Mouse (Mus musculus) neural tube, embryonic 15.5 days (tissue): ENCODE results near the gene Lrrc3c. TPM values are rescaled to one million over a fixed set of nuclear protein-coding genes. Genes with fewer than 3 reads are reported as not detected.
A peak's percentile ranks its signal among the peaks of the same experiment; 100 is the strongest.
"Not testable (repeated sequence)": the region's sequence is repeated elsewhere in the genome, so short reads cannot be mapped to it uniquely, and the experiment has no call there.

ENCODE experiments used
- ATAC-seq: fragments of 200-750 bp; cut with Nextera tagmentation; 2 replicates; pipeline ENCODE4 v1.8.0; 2017; ENCODE audit warnings: mild to moderate bottlenecking, moderate TSS enrichment, moderate library complexity; ENCODE audit not compliant: low FRiP score
- H3K27ac ChIP-seq: fragments of 300-500 bp; sonication (generic); replicated peaks from 2 replicates; pipeline ENCODE4 v1.5.1; 2015; ENCODE audit warnings: mild to moderate bottlenecking, inconsistent platforms
- H3K27me3 ChIP-seq: fragments of 300-500 bp; sonication (generic); replicated peaks from 2 replicates; pipeline ENCODE4 v1.6.1; 2015; ENCODE audit warnings: inconsistent platforms
- H3K36me3 ChIP-seq: fragments of 300-500 bp; sonication (generic); 2 replicates; pipeline ENCODE4 v1.6.1; 2015; ENCODE audit warnings: inconsistent platforms
- H3K4me1 ChIP-seq: fragments of 300-500 bp; sonication (generic); 2 replicates; pipeline ENCODE4 v1.6.1; 2015; ENCODE audit warnings: inconsistent platforms
- H3K4me2 ChIP-seq: fragments of 300-500 bp; sonication (generic); 2 replicates; pipeline ENCODE4 v1.6.1; 2015; ENCODE audit warnings: inconsistent platforms, mild to moderate bottlenecking, moderate library complexity
- H3K4me3 ChIP-seq: fragments of 300-500 bp; sonication (generic); replicated peaks from 2 replicates; pipeline ENCODE4 v1.5.1; 2015; ENCODE audit warnings: mild to moderate bottlenecking, inconsistent platforms
- H3K9ac ChIP-seq: fragments of 300-500 bp; sonication (generic); replicated peaks from 2 replicates; pipeline ENCODE4 v1.6.1; 2015; ENCODE audit warnings: mild to moderate bottlenecking, inconsistent platforms
- H3K9me3 ChIP-seq: fragments of 300-500 bp; sonication (generic); replicated peaks from 2 replicates; pipeline ENCODE4 v1.6.1; 2016; ENCODE audit warnings: inconsistent platforms
- WGBS: fragments of 180-500 bp; shearing (Covaris S2); methylation state at CpG from one replicate; pipeline ENCODE4 v1.1.7; 2015; ENCODE audit warnings: mixed read lengths; 5-methylcytosine and 5-hydroxymethylcytosine counted together
- polyA plus RNA-seq: library from polyadenylated mRNA; unstranded; fragments of >200 nt; fragmentation: Nextera tagmentation; extraction: Ambion mirVana; gene quantifications from 2 replicates; pipeline ENCODE4 v1.2.1, GENCODE M21; 2015

Lrrc3c gene
- polyA plus RNA-seq, 1 experiment from 2014 or later = not detected

GRCm38 (mm10) chr11:98602090-98602690 lies 4.1 kb downstream of the Lrrc3c start:
- H3K4me3 ChIP-seq = peak overlapping the region; percentile 29
- peaks cover 13% of the 10 kb centered on the region for H3K4me1 ChIP-seq
- H3K9ac ChIP-seq = no peak overlapping the region
- H3K27ac ChIP-seq = no peak overlapping the region
- peaks cover 27% of the 10 kb centered on the region for H3K27me3 ChIP-seq
- peak overlapping the region; percentile 58 for H3K4me2 ChIP-seq
- WGBS = 1% methylated on average over 20 of the region's 20 CpGs
- H3K9me3 ChIP-seq = no peaks in the 10 kb centered on the region
- ATAC-seq = no peak
- H3K36me3 ChIP-seq = no peaks in the 10 kb centered on the region

- Histone ChIP-seq H3K4me2 (no peak overlapping the region), H3K27ac (no peak overlapping the region), H3K9ac (no peak overlapping the region), H3K4me1 (peaks cover 8% of the 10 kb centered on the region), H3K4me3 (no peak overlapping the region), H3K27me3 (peaks cover 17% of the 10 kb centered on the region), H3K36me3 (no peaks in the 10 kb centered on the region), H3K9me3 (no peaks in the 10 kb centered on the region)
- no peak for ATAC-seq
- WGBS = 79% methylated on average over 2 of the region's 2 CpGs
Measured at GRCm38 (mm10) chr11:98603953-98604352, 5.9 kb downstream of the Lrrc3c start.

- not testable (repeated sequence) for H3K4me2 ChIP-seq, H3K4me3 ChIP-seq, H3K27ac ChIP-seq, H3K9ac ChIP-seq, H3K4me1 ChIP-seq, H3K36me3 ChIP-seq, ATAC-seq, H3K9me3 ChIP-seq
- WGBS = 73% methylated on average over 6 of the region's 6 CpGs
- H3K27me3 ChIP-seq = peaks cover 11% of the 10 kb centered on the region; the same call in 1 of the 2 replicates
Measured at GRCm38 (mm10) chr11:98604911-98605310, 6.8 kb downstream of the Lrrc3c start.

- H3K9me3 ChIP-seq = no peaks in the 10 kb centered on the region
- H3K36me3 ChIP-seq = no peaks in the 10 kb centered on the region
- no peak overlapping the region for H3K4me3 ChIP-seq
- ATAC-seq = no peak
- H3K9ac ChIP-seq = no peak overlapping the region
- H3K27ac ChIP-seq = no peak overlapping the region
- WGBS = 12% methylated on average over 3 of the region's 3 CpGs
- H3K4me1 ChIP-seq = peaks cover 4% of the 10 kb centered on the region
- H3K4me2 ChIP-seq = no peak overlapping the region
- peaks cover 6% of the 10 kb centered on the region; the same call in 1 of the 2 replicates for H3K27me3 ChIP-seq
Measured at GRCm38 (mm10) chr11:98606763-98607162, 8.7 kb downstream of the Lrrc3c start.

GRCm38 (mm10) chr11:98620791-98621190 lies 22.7 kb downstream of the Lrrc3c start:
- Histone ChIP-seq H3K9ac (no peak overlapping the region), H3K36me3 (no peaks in the 10 kb centered on the region), H3K27me3 (no peaks in the 10 kb centered on the region), H3K4me2 (no peak overlapping the region), H3K27ac (no peak overlapping the region), H3K9me3 (no peaks in the 10 kb centered on the region), H3K4me1 (no peaks in the 10 kb centered on the region), H3K4me3 (no peak overlapping the region)
- ATAC-seq = no peak
- WGBS = 93% methylated on average over 13 of the region's 13 CpGs

- H3K27me3 ChIP-seq, H3K27ac ChIP-seq, H3K36me3 ChIP-seq, H3K9me3 ChIP-seq, H3K4me1 ChIP-seq, ATAC-seq, H3K4me2 ChIP-seq, H3K4me3 ChIP-seq, H3K9ac ChIP-seq: not testable (repeated sequence)
- WGBS = 86% methylated on average over 6 of the region's 6 CpGs
Measured at GRCm38 (mm10) chr11:98623981-98624380, 25.9 kb downstream of the Lrrc3c start.

- not testable (repeated sequence) for H3K36me3 ChIP-seq, ATAC-seq
- 90% methylated on average over 2 of the region's 2 CpGs for WGBS
Measured at GRCm38 (mm10) chr11:98624381-98624780, 26.3 kb downstream of the Lrrc3c start.

GRCm38 (mm10) chr11:98625611-98626410 lies 27.7 kb downstream of the Lrrc3c start, which contains the start of the genes Gm12355 and Gsdma3:
Gm12355 (minus strand) TSS chr11:98625661.
Gsdma3 (plus strand) TSS chr11:98626360.
- no peaks in the 10 kb centered on the region for H3K9me3 ChIP-seq
- no peaks in the 10 kb centered on the region for H3K36me3 ChIP-seq
- no peak within 1 kb of the TSS for H3K9ac ChIP-seq
- H3K27me3 ChIP-seq = no peaks in the 10 kb centered on the region
- no peak within 1 kb of the TSS for H3K4me3 ChIP-seq
- H3K4me2 ChIP-seq = no peak within 1 kb of the TSS
- 91% methylated on average over 10 of the region's 10 CpGs for WGBS
- H3K4me1 ChIP-seq = no peaks in the 10 kb centered on the region
- no peak for ATAC-seq
- no peak within 1 kb of the TSS for H3K27ac ChIP-seq

More at GRCm38 (mm10) chr11:98624381-98624780, 26.3 kb downstream of the Lrrc3c start:
- H3K9ac ChIP-seq, H3K9me3 ChIP-seq, H3K4me2 ChIP-seq, H3K27ac ChIP-seq, H3K4me3 ChIP-seq, H3K4me1 ChIP-seq, H3K27me3 ChIP-seq: not testable (repeated sequence)

- H3K4me1 ChIP-seq = no peaks in the 10 kb centered on the region
- no peak overlapping the region for H3K27ac ChIP-seq
- H3K9me3 ChIP-seq = no peaks in the 10 kb centered on the region
- no peaks in the 10 kb centered on the region for H3K36me3 ChIP-seq
- H3K4me3 ChIP-seq = no peak overlapping the region
- 85% methylated on average over 3 of the region's 3 CpGs for WGBS
- no peak overlapping the region for H3K9ac ChIP-seq
- no peak overlapping the region for H3K4me2 ChIP-seq
- ATAC-seq = no peak
- no peaks in the 10 kb centered on the region for H3K27me3 ChIP-seq
Measured at GRCm38 (mm10) chr11:98628706-98629105, 30.6 kb downstream of the Lrrc3c start.

GRCm38 (mm10) chr11:98630646-98631045 lies 32.6 kb downstream of the Lrrc3c start:
- Histone ChIP-seq H3K27ac (no peak overlapping the region), H3K4me1 (no peaks in the 10 kb centered on the region), H3K9ac (no peak overlapping the region), H3K9me3 (no peaks in the 10 kb centered on the region), H3K4me3 (no peak overlapping the region), H3K36me3 (no peaks in the 10 kb centered on the region), H3K27me3 (no peaks in the 10 kb centered on the region), H3K4me2 (no peak overlapping the region)
- WGBS = 94% methylated on average over 5 of the region's 5 CpGs
- ATAC-seq = no peak

- not testable (repeated sequence) for H3K4me3 ChIP-seq, H3K4me2 ChIP-seq, H3K27me3 ChIP-seq, H3K9ac ChIP-seq, H3K4me1 ChIP-seq, H3K27ac ChIP-seq, H3K9me3 ChIP-seq, H3K36me3 ChIP-seq, ATAC-seq
- 34% methylated on average over 10 of the region's 10 CpGs for WGBS
Measured at GRCm38 (mm10) chr11:98635312-98635970, 37.4 kb downstream of the Lrrc3c start.
